Mouse (Mus musculus) E14TG2a.4 (cell line): ENCODE data around the gene Msrb3.

Experiments used
- CTCF ChIP-seq: conservative IDR thresholded peaks from 2 replicates; pipeline ENCODE4 v1.5.1; 2014; ENCODE audit warnings: low read length
- POU5F1 ChIP-seq: IDR thresholded peaks from 2 replicates; pipeline ENCODE4 v1.6.1; 2014; ENCODE audit warnings: low read length, borderline replicate concordance

GRCm38 (mm10) chr10:120884220-120884619, 14.7 kb downstream of the Msrb3 start:
- TF ChIP-seq CTCF (no peak), POU5F1 (no peak)
